Mouse (Mus musculus) CH12.LX (cell line): Measurements from ENCODE around the gene Tm4sf1. TPM values are rescaled to one million over a fixed set of nuclear protein-coding genes. Genes with fewer than 3 reads are reported as not detected.

Experiments used
- DNase-seq: peaks from one replicate; pipeline ENCODE4 v3.0.0-alpha.2; 2013; ENCODE audit errors: extremely low read depth
- H3K27ac ChIP-seq: 2 replicates; pipeline ENCODE4 v1.5.1; 2012; ENCODE audit warnings: low read depth, mild to moderate bottlenecking, control low read depth, moderate library complexity; ENCODE audit not compliant: insufficient read depth
- H3K27me3 ChIP-seq: replicated peaks from 2 replicates; pipeline ENCODE3; 2012; ENCODE audit warnings: inconsistent platforms
- H3K36me3 ChIP-seq, 2 experiments: replicated peaks in 1 of 2; 2 replicates each; pipeline versions ENCODE3 to v1.6.1; 2012; ENCODE audit warnings: inconsistent platforms in 1 of 2, low read length in 1 of 2, mild to moderate bottlenecking in 1 of 2, mixed read lengths in 1 of 2, moderate library complexity in 1 of 2; ENCODE audit not compliant: control insufficient read depth in 1 of 2, insufficient read depth in 1 of 2
- H3K4me1 ChIP-seq, 2 experiments: 2 replicates each; pipeline ENCODE4 v1.6.1; 2012; ENCODE audit warnings: inconsistent platforms in 1 of 2, moderate library complexity in 1 of 2; ENCODE audit not compliant: insufficient read depth in 2 of 2, control insufficient read depth in 1 of 2
- H3K4me2 ChIP-seq: 2 replicates; pipeline ENCODE4 v1.6.1; 2012; ENCODE audit warnings: low read depth, mild to moderate bottlenecking, control low read depth; ENCODE audit not compliant: poor library complexity, insufficient read depth, severe bottlenecking
- H3K4me3 ChIP-seq, 3 experiments: fragments of 150-350 bp in 1 of 3; sonication (generic) in 1 of 3; replicated peaks in 1 of 3; 2 replicates each; pipeline versions ENCODE3 to v1.5.1; 2011 to 2012; ENCODE audit warnings: low read depth in 2 of 3, low read length in 2 of 3, mild to moderate bottlenecking in 2 of 3, moderate library complexity in 2 of 3, control low read depth in 1 of 3, improper control_type of control experiment in 1 of 3, inconsistent platforms in 1 of 3, mixed read lengths in 1 of 3; ENCODE audit not compliant: poor library complexity in 1 of 3
- H3K79me2 ChIP-seq: replicated peaks from 2 replicates; pipeline ENCODE4 v1.6.1; 2012; ENCODE audit warnings: mild to moderate bottlenecking, moderate library complexity; ENCODE audit not compliant: control insufficient read depth, poor library complexity, insufficient read depth, severe bottlenecking; ENCODE audit errors: extremely low read depth
- H3K9ac ChIP-seq: 2 replicates; pipeline ENCODE4 v1.6.1; 2012; ENCODE audit warnings: low read depth, mild to moderate bottlenecking, control low read depth, moderate library complexity; ENCODE audit not compliant: insufficient read depth
- H3K9me3 ChIP-seq: replicated peaks from 2 replicates; pipeline ENCODE3; 2012; ENCODE audit warnings: low read length, inconsistent platforms, mixed read lengths
- BHLHE40 ChIP-seq: IDR thresholded peaks from 2 replicates; pipeline ENCODE4 v1.6.1; 2011; ENCODE audit warnings: mild to moderate bottlenecking, low read depth, low read length, improper control_type of control experiment
- CHD2 ChIP-seq: IDR thresholded peaks from 2 replicates; pipeline ENCODE4 v1.6.1; 2011; ENCODE audit warnings: low read length, improper control_type of control experiment
- CTCF ChIP-seq, 2 experiments: IDR thresholded peaks in 1 of 2; conservative IDR thresholded peaks in 1 of 2; 2 replicates each; pipeline ENCODE4 v1.5.1; 2011 to 2012; ENCODE audit warnings: low read depth in 2 of 2, low read length in 2 of 2, improper control_type of control experiment in 1 of 2, inconsistent platforms in 1 of 2, mild to moderate bottlenecking in 1 of 2, moderate library complexity in 1 of 2
- ELF1 ChIP-seq: IDR thresholded peaks from 2 replicates; pipeline ENCODE4 v1.6.1; 2014; ENCODE audit warnings: low read depth, mild to moderate bottlenecking, inconsistent platforms, low read length, improper control_type of control experiment
- EP300 ChIP-seq: IDR thresholded peaks from 2 replicates; pipeline ENCODE4 v1.6.1; 2011; ENCODE audit warnings: low read length, improper control_type of control experiment
- HCFC1 ChIP-seq: IDR thresholded peaks from 2 replicates; pipeline ENCODE4 v1.6.1; 2012; ENCODE audit warnings: low read depth, mild to moderate bottlenecking, inconsistent platforms, low read length, improper control_type of control experiment
- IRF4 ChIP-seq: IDR thresholded peaks from 2 replicates; pipeline ENCODE4 v1.6.1; 2014; ENCODE audit warnings: low read depth, mild to moderate bottlenecking, inconsistent platforms, low read length, improper control_type of control experiment
- JUN ChIP-seq: IDR thresholded peaks from 2 replicates; pipeline ENCODE4 v1.6.1; 2011; ENCODE audit warnings: low read depth, mild to moderate bottlenecking, low read length, improper control_type of control experiment, moderate library complexity; ENCODE audit not compliant: insufficient read depth
- JUND ChIP-seq: conservative IDR thresholded peaks from 2 replicates; pipeline ENCODE4 v1.6.1; 2011; ENCODE audit warnings: low read depth, low read length, improper control_type of control experiment
- KAT2A ChIP-seq: IDR thresholded peaks from 2 replicates; pipeline ENCODE4 v1.6.1; 2012; ENCODE audit warnings: low read length, improper control_type of control experiment, inconsistent platforms; ENCODE audit not compliant: insufficient replicate concordance
- MAFK ChIP-seq: IDR thresholded peaks from 2 replicates; pipeline ENCODE4 v1.6.1; 2011; ENCODE audit warnings: low read length, improper control_type of control experiment; ENCODE audit not compliant: insufficient replicate concordance
- MXI1 ChIP-seq: IDR thresholded peaks from 2 replicates; pipeline ENCODE4 v1.6.1; 2011; ENCODE audit warnings: mild to moderate bottlenecking, low read depth, low read length, improper control_type of control experiment
- NELFE ChIP-seq: IDR thresholded peaks from 2 replicates; pipeline ENCODE4 v1.6.1; 2011; ENCODE audit warnings: low read depth, low read length, improper control_type of control experiment
- POLR2A ChIP-seq: IDR thresholded peaks from 2 replicates; pipeline ENCODE4 v1.6.1; 2011; ENCODE audit warnings: low read depth, mild to moderate bottlenecking, improper control_type of control experiment, low read length
- SMC3 ChIP-seq: IDR thresholded peaks from 2 replicates; pipeline ENCODE4 v1.6.1; 2011; ENCODE audit warnings: low read depth, low read length, improper control_type of control experiment
- TBP ChIP-seq: conservative IDR thresholded peaks from 2 replicates; pipeline ENCODE4 v1.6.1; 2011; ENCODE audit warnings: low read depth, low read length, improper control_type of control experiment
- UBTF ChIP-seq: IDR thresholded peaks from 2 replicates; pipeline ENCODE4 v1.6.1; 2012; ENCODE audit warnings: low read depth, mild to moderate bottlenecking, inconsistent platforms, low read length, improper control_type of control experiment, moderate library complexity
- USF2 ChIP-seq: conservative IDR thresholded peaks from 2 replicates; pipeline ENCODE4 v1.6.1; 2011; ENCODE audit warnings: low read depth, low read length, improper control_type of control experiment
- ZC3H11A ChIP-seq: IDR thresholded peaks from 2 replicates; pipeline ENCODE4 v1.6.1; 2012; ENCODE audit warnings: low read depth, mild to moderate bottlenecking, inconsistent platforms, low read length, improper control_type of control experiment
- ZMIZ1 ChIP-seq: IDR thresholded peaks from 2 replicates; pipeline ENCODE4 v1.6.1; 2012; ENCODE audit warnings: low read depth, mild to moderate bottlenecking, inconsistent platforms, low read length, improper control_type of control experiment
- dilution Hi-C: fragments of 300-500 bp; cut with MboI; formaldehyde crosslinking; loops from 2 replicates; pipeline ENCODE4 v1.14.3; 2020; ENCODE audit warnings: low sequenced_read_pairs; ENCODE audit not compliant: extremely low pct_unique_long_range_greater_than_20kb, extremely low pct_ligation_motif_present
- in situ Hi-C: fragments of 300-500 bp; cut with MboI; formaldehyde crosslinking; loops from 3 replicates; pipeline ENCODE4 v1.14.3; 2019; ENCODE audit warnings: low sequenced_read_pairs, low pct_ligation_motif_present, low pct_unique_long_range_greater_than_20kb, mixed read lengths
- polyA plus RNA-seq: library from polyadenylated mRNA; unstranded; fragments of >175 nt; gene quantifications from 2 replicates; pipeline ENCODE4 v1.2.1, GENCODE M21; 2012; ENCODE audit warnings: low read depth; ENCODE audit not compliant: insufficient read length
- total RNA-seq, 2 experiments: library from RNA; depleted of rRNA; stranded (reverse); fragments of 300-350 nt in 1 of 2; fragments of >200 nt in 1 of 2; gene quantifications; 2 replicates each; pipeline ENCODE4 v1.2.3; 2012 to 2014

The Tm4sf1 gene
- total RNA-seq (2012; rRNA removed) (not detected in 2 replicates), total RNA-seq (2014; rRNA removed) (not detected in 2 replicates), polyA plus RNA-seq (not detected in 2 replicates)

- H3K27ac ChIP-seq = no peak within 1 kb of the TSS
- in situ Hi-C loops = no loop called here
- no peak within 1 kb of the TSS for H3K4me2 ChIP-seq
- dilution Hi-C loops = no loop called here
- no peak within 1 kb of the TSS for H3K4me3 ChIP-seq
- TF ChIP-seq KAT2A (no peak), USF2 (no peak), CHD2 (no peak), JUN (no peak)
- DNase-seq = no peak
- no peaks in the 10 kb centered on the region for H3K4me1 ChIP-seq
- H3K79me2 ChIP-seq = no peaks in the 10 kb centered on the region
- H3K36me3 ChIP-seq = no peaks in the 10 kb centered on the region
- no peaks in the 10 kb centered on the region for H3K27me3 ChIP-seq
- no peaks in the 10 kb centered on the region for H3K9me3 ChIP-seq
- H3K9ac ChIP-seq = no peak within 1 kb of the TSS
These were observed at the start of gene Tm4sf1 for GRCm38 (mm10) chr3:57301921-57302539. Gene Tm4sf1, minus strand, starts transcription at chr3:57301988.

GRCm38 (mm10) chr3:57344811-57345210, 43.0 kb upstream of the Tm4sf1 start:
- Histone ChIP-seq H3K4me2 (no peak overlapping the region), H3K9me3 (no peaks in the 10 kb centered on the region), H3K27ac (no peak overlapping the region), H3K79me2 (no peaks in the 10 kb centered on the region), H3K36me3 (no peaks in the 10 kb centered on the region), H3K4me3 (no peak overlapping the region), H3K4me1 (no peaks in the 10 kb centered on the region), H3K9ac (no peak overlapping the region), H3K27me3 (no peaks in the 10 kb centered on the region)
- no peak for TF ChIP-seq HCFC1
- TF ChIP-seq TBP = no peak
- TF ChIP-seq MAFK = no peak
- TF ChIP-seq ZC3H11A = no peak
- no peak for TF ChIP-seq ZMIZ1
- TF ChIP-seq JUND = no peak
- no peak for TF ChIP-seq CTCF (conservative IDR thresholded peaks at IDR 0.05 in 1 of 2, IDR thresholded peaks at IDR 0.05 in 1 of 2; ENCODE audit: low read depth in 2 of 2, low read length in 2 of 2)
- TF ChIP-seq MXI1 = no peak
- TF ChIP-seq USF2 = no peak
- TF ChIP-seq EP300 = no peak
- no peak for TF ChIP-seq ELF1
- no peak for TF ChIP-seq UBTF
- no peak for TF ChIP-seq SMC3
- no peak for TF ChIP-seq CHD2
- no peak for TF ChIP-seq POLR2A
- no peak for TF ChIP-seq IRF4
- no peak for TF ChIP-seq NELFE
- TF ChIP-seq BHLHE40 = no peak
- in situ Hi-C loops = no loop called here
- no peak for DNase-seq
- dilution Hi-C loops = no loop called here
